ENCODE assay signal across 24 mouse cellular contexts in the genomic region with DNA sequence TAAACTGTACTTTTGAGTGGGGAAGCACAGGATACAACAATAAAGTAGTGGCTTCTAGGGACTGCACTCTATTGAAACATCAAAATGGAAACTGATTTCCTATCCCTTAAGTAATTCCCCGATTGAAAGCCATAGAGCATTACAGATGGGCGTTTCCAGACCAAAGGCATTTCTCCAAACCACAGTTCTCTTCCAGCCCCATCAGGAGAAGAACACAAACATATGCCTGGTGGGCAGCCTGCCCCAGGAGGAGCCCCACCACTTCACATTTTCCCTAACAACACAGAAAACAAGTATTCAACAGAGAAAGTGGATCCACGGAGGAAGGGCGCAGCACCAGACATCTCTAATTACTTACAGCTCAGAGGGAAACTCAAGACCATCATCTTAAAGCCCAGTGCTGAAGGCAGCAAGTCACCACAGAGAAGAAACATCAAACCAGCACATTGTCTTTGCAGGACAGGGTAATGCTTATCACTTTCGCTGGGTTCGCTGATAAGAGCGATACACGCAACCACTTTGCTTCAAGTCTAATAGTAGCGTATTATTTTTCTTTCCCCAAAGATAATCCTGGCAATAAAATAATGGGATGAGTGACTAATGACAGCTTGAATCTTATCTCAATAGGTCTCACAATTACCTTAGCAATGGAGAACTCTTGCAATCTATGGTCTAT. TPM values are rescaled to one million over a fixed set of nuclear protein-coding genes. Genes with fewer than 3 reads are reported as not detected.
DNase-seq lines count a peak whose midpoint lies in the region; ATAC-seq and TF ChIP-seq lines count a peak whose summit lies in the region.
"Had no signal": no experiment of that assay in that cellular context is flagged by ENCODE, and none has a peak within 500 bp of the region (broad histone marks: within the 10 kb centered on the region; RNA-seq: fewer than 3 reads in every experiment).

No protein-coding gene starts in this region.

- H3K4me1 ChIP-seq in MEL (ENCODE audit: control insufficient read depth in 1 of 2, insufficient read depth in 2 of 2, low read length in 2 of 2) = peaks cover 6 to 34% of the 10 kb centered on the region in 2 experiments
- no peaks in the 10 kb centered on the region for H3K4me1 ChIP-seq in forebrain, embryonic 11.5 days (replicated peaks; ENCODE audit: control insufficient read depth, insufficient read depth, low read length)

- TF ChIP-seq POLR2A in MEL (IDR thresholded peaks at IDR 0.05; ENCODE audit: control insufficient read depth in 1 of 2, insufficient read depth in 1 of 2, low read depth in 1 of 2, low read length in 2 of 2, poor library complexity in 1 of 2) = no peak
- TF ChIP-seq POLR2A in myocyte (IDR thresholded peaks at IDR 0.05; ENCODE audit: insufficient read length, low read depth) = no peak

- ATAC-seq in forebrain, embryonic 11.5 days (replicated peaks; ENCODE audit: low FRiP score) = no peak
- ATAC-seq in megakaryocyte, adult 5-6 weeks (ENCODE audit: poor library complexity, severe bottlenecking) = no peak
- ATAC-seq: activated CD4-positive, CD25-positive, alpha-beta regulatory T cell, adult 4 months; forebrain, embryonic 16.5 days; inflammation-experienced regulatory T-cells, adult 6 months; Patski had no signal

- WGBS in forebrain, embryonic 11.5 days = 92% methylated on average over 9 of the region's 9 CpGs

- no peak for TF ChIP-seq RAD21 in MEL (IDR thresholded peaks at IDR 0.05; ENCODE audit: low read depth, low read length)

- no peak for TF ChIP-seq CTCF in gastrocnemius, adult 2 months (IDR thresholded peaks at IDR 0.05)
- TF ChIP-seq CTCF in MEL (IDR thresholded peaks at IDR 0.05 in 2 of 3, conservative IDR thresholded peaks at IDR 0.05 in 1 of 3; ENCODE audit: control insufficient read depth in 1 of 3, insufficient read depth in 1 of 3, low read depth in 2 of 3, low read length in 3 of 3, poor library complexity in 1 of 3, severe bottlenecking in 1 of 3) = no peak

- peaks cover 0 to 26% of the 10 kb centered on the region in 2 experiments; a peak in 2 of 4 replicates for H3K36me3 ChIP-seq in MEL (ENCODE audit: control insufficient read depth in 1 of 2, insufficient read depth in 2 of 2, low read length in 2 of 2)
- H3K36me3 ChIP-seq in myocyte (ENCODE audit: control insufficient read depth, insufficient read depth) = no peaks in the 10 kb centered on the region
- H3K36me3 ChIP-seq in forebrain, embryonic 11.5 days (ENCODE audit: control insufficient read depth, insufficient read depth, low read length) = no peaks in the 10 kb centered on the region
- H3K36me3 ChIP-seq: forebrain, embryonic 12.5 days; hindbrain, embryonic 12.5 days had no signal

- peak; percentile 26 for DNase-seq in gastrocnemius, adult 2 months
- no peak for DNase-seq in gastrocnemius, adult 8-10 months (ENCODE audit: low spot score in 2 of 2)
- DNase-seq in 3T3-L1 (ENCODE audit: low read depth, low spot score) (peak; percentile 69), MEL (ENCODE audit: low read depth, low spot score) (peak; percentile 48)
- no peak for DNase-seq in forebrain, embryonic 11.5 days (ENCODE audit: low spot score)
- DNase-seq: adrenal gland, postnatal 14 days; cerebellum, adult 11-12 months; cerebellum, adult 9-10 months; cerebellum, postnatal 25 days; gastrocnemius, postnatal 25 days; heart, postnatal 10 days; heart, postnatal 4 days had no signal

- peak overlapping the region; percentile 90 for H3K4me2 ChIP-seq in myocyte (ENCODE audit: low read depth)
- H3K4me2 ChIP-seq in forebrain, embryonic 11.5 days (ENCODE audit: low read depth, low read length, severe bottlenecking) = no peak overlapping the region
- H3K4me2 ChIP-seq: forebrain, embryonic 12.5 days; hindbrain, embryonic 12.5 days had no signal

- H3K79me2 ChIP-seq in MEL (ENCODE audit: control insufficient read depth, insufficient read depth, low read length, poor library complexity) = no peaks in the 10 kb centered on the region
- H3K79me2 ChIP-seq in myocyte (ENCODE audit: control insufficient read depth, insufficient read depth) = no peaks in the 10 kb centered on the region

- H3K27ac ChIP-seq in gastrocnemius, adult 2 months = no peak overlapping the region
- peak overlapping the region; percentile 41 for H3K27ac ChIP-seq in MEL (ENCODE audit: control insufficient read depth, low read depth, low read length)
- no peak overlapping the region for H3K27ac ChIP-seq in forebrain, embryonic 11.5 days (ENCODE audit: low read depth, low read length)
- H3K27ac ChIP-seq: forebrain, embryonic 12.5 days; hindbrain, embryonic 12.5 days had no signal

- TF ChIP-seq EP300 in MEL (IDR thresholded peaks at IDR 0.05; ENCODE audit: low read depth in 1 of 2, low read length in 2 of 2) = peak; percentile 46 to 63; a peak in 3 of 4 replicates

- no peaks in the 10 kb centered on the region for H3K9me3 ChIP-seq in MEL (replicated peaks; ENCODE audit: insufficient read depth, low read length)
- no peaks in the 10 kb centered on the region for H3K9me3 ChIP-seq in forebrain, embryonic 11.5 days (ENCODE audit: control insufficient read depth, low read length)
- H3K9me3 ChIP-seq: forebrain, embryonic 12.5 days; hindbrain, embryonic 12.5 days had no signal

- no peak overlapping the region for H3K4me3 ChIP-seq in gastrocnemius, adult 2 months
- peak overlapping the region in 1 of 2 experiments; percentile 1; a peak in 1 of 4 replicates for H3K4me3 ChIP-seq in MEL (ENCODE audit: control insufficient read depth in 1 of 2, insufficient read depth in 1 of 2, low read depth in 2 of 2, low read length in 2 of 2)
- H3K4me3 ChIP-seq in myocyte = no peak overlapping the region
- H3K4me3 ChIP-seq in forebrain, embryonic 11.5 days (ENCODE audit: low read depth, low read length) = no peak overlapping the region
- H3K4me3 ChIP-seq: forebrain, embryonic 12.5 days; hindbrain, embryonic 12.5 days had no signal

- H3K9ac ChIP-seq in MEL (ENCODE audit: control insufficient read depth, low read depth, low read length, poor library complexity, severe bottlenecking) = no peak overlapping the region
- H3K9ac ChIP-seq in forebrain, embryonic 11.5 days (ENCODE audit: low read length) = no peak overlapping the region
- H3K9ac ChIP-seq: forebrain, embryonic 12.5 days; hindbrain, embryonic 12.5 days had no signal

- intact Hi-C loops in gastrocnemius, adult 2 months (cut with DNase I) = no loop called here

- H3ac ChIP-seq in myocyte (ENCODE audit: control insufficient read depth, insufficient read length) = no peak overlapping the region

- no peaks in the 10 kb centered on the region for H3K27me3 ChIP-seq in MEL (ENCODE audit: control insufficient read depth in 1 of 2, insufficient read depth in 2 of 2, low read length in 2 of 2)
- H3K27me3 ChIP-seq in myocyte (ENCODE audit: control insufficient read depth, insufficient read depth, insufficient read length) = no peaks in the 10 kb centered on the region
- H3K27me3 ChIP-seq in forebrain, embryonic 11.5 days (ENCODE audit: control insufficient read depth, insufficient read depth, low read length) = no peaks in the 10 kb centered on the region
- H3K27me3 ChIP-seq: hindbrain, embryonic 12.5 days had no signal

TF ChIP-seq in MEL, 35 proteins besides CTCF, POLR2A, EP300 and RAD21 (continues in another document):
- TF ChIP-seq MAFK (IDR thresholded peaks at IDR 0.05; ENCODE audit: borderline replicate concordance, low read depth, low read length) (no peak), ELF1 (IDR thresholded peaks at IDR 0.05; ENCODE audit: low read depth, low read length) (no peak)

TF ChIP-seq in myocyte, 11 proteins besides CTCF, POLR2A, EP300 and RAD21 (continues in another document):
- no peak for TF ChIP-seq POLR2AphosphoS2 (IDR thresholded peaks at IDR 0.05; ENCODE audit: insufficient read length, low read depth)
- no peak for TF ChIP-seq REST (IDR thresholded peaks at IDR 0.05; ENCODE audit: insufficient read depth, insufficient read length)

RNA-seq across cellular contexts. Expression of a gene that starts 17.1 kb away (rescaled TPM):
- not detected for total RNA-seq in gastrocnemius, adult 2 months (2021)
- total RNA-seq in gastrocnemius, adult 8-10 months (2022) = not detected
- total RNA-seq in MEL (2012; rRNA removed) = 1.0 and 1.5 TPM in 2 replicates
- polyA plus RNA-seq in MEL (2012; ENCODE audit: insufficient read depth in 1 of 2, insufficient read length in 2 of 2, low read depth in 1 of 2, low replicate concordance in 2 of 2, missing spikeins in 1 of 2) (1 to 10 TPM in 1 of 2 experiments, not detected in 1; 2.3 TPM), myocyte (2012; fragmentation: generic; extraction: Trizol) (0.46 TPM)
- 0.43 and 0.92 TPM in 2 replicates for polyA plus RNA-seq in forebrain, embryonic 11.5 days (2014; fragmentation: Nextera tagmentation; extraction: Ambion mirVana)
- total RNA-seq in megakaryocyte, adult 5-6 weeks (2015) = 0.25 and 0.36 TPM in 2 replicates
- 0.53 TPM in 1 of 2 replicates, not detected in the other for total RNA-seq in megakaryocyte, adult 5-6 weeks (2017)
- total RNA-seq: gastrocnemius, postnatal 25 days had no signal
- polyA plus RNA-seq: forebrain, embryonic 16.5 days; frontal cortex, adult 2 months had no signal

RNA-seq across cellular contexts. Expression of a gene that starts 17.2 kb away (rescaled TPM):
- total RNA-seq in gastrocnemius, adult 2 months (2021) = 10 to 100 TPM; 35.1 to 55.7 TPM
- 10 to 100 TPM; 14.4 to 39.8 (median 28.6) TPM for total RNA-seq in gastrocnemius, adult 8-10 months (2022)
- total RNA-seq in MEL (2012; rRNA removed) = 40.7 and 42.3 TPM in 2 replicates
- polyA plus RNA-seq in MEL (2012; ENCODE audit: insufficient read depth in 1 of 2, insufficient read length in 2 of 2, low read depth in 1 of 2, low replicate concordance in 2 of 2, missing spikeins in 1 of 2) (100 to 1,000 TPM in 1 of 2 experiments, not detected in 1; 111 TPM), myocyte (2012; fragmentation: generic; extraction: Trizol) (313 TPM)
- polyA plus RNA-seq in forebrain, embryonic 11.5 days (2014; fragmentation: Nextera tagmentation; extraction: Ambion mirVana) = 85.6 and 111 TPM in 2 replicates
- 570 and 686 TPM in 2 replicates for total RNA-seq in megakaryocyte, adult 5-6 weeks (2015)
- total RNA-seq in megakaryocyte, adult 5-6 weeks (2017) = 409 and 433 TPM in 2 replicates

RNA-seq across cellular contexts. Expression of a gene that starts 28.8 kb away (rescaled TPM):
- total RNA-seq in gastrocnemius, adult 2 months (2021) = not detected
- total RNA-seq in gastrocnemius, adult 8-10 months (2022) = not detected
- not detected in 2 replicates for total RNA-seq in MEL (2012; rRNA removed)
- polyA plus RNA-seq in MEL (2012; ENCODE audit: insufficient read depth in 1 of 2, insufficient read length in 2 of 2, low read depth in 1 of 2, low replicate concordance in 2 of 2, missing spikeins in 1 of 2) (not detected), myocyte (2012; fragmentation: generic; extraction: Trizol) (not detected)
- 0.64 and 0.99 TPM in 2 replicates for polyA plus RNA-seq in forebrain, embryonic 11.5 days (2014; fragmentation: Nextera tagmentation; extraction: Ambion mirVana)
- total RNA-seq in megakaryocyte, adult 5-6 weeks (2015) = not detected in 2 replicates
- total RNA-seq in megakaryocyte, adult 5-6 weeks (2017) = not detected in 2 replicates
- total RNA-seq: adrenal gland, adult 18-20 months; adrenal gland, postnatal 14 days; ES-E14; gastrocnemius, postnatal 25 days; granulocyte monocyte progenitor cell, adult 5-6 weeks; heart, postnatal 10 days had no signal
- polyA plus RNA-seq: activated CD4-positive, CD25-positive, alpha-beta regulatory T cell, adult 4 months; inflammation-experienced regulatory T-cells, adult 6 months; Patski had no signal

RNA-seq across cellular contexts. Expression of a gene that starts 59.6 kb away (rescaled TPM):
- 10 to 100 TPM; 16.3 to 16.9 TPM for total RNA-seq in gastrocnemius, adult 2 months (2021)
- 10 to 100 TPM; 15.0 to 16.7 (median 15.4) TPM for total RNA-seq in gastrocnemius, adult 8-10 months (2022)
- total RNA-seq in MEL (2012; rRNA removed) = 40.6 and 46.0 TPM in 2 replicates
- polyA plus RNA-seq in MEL (2012; ENCODE audit: insufficient read depth in 1 of 2, insufficient read length in 2 of 2, low read depth in 1 of 2, low replicate concordance in 2 of 2, missing spikeins in 1 of 2) (10 to 100 TPM in 1 of 2 experiments, not detected in 1; 49.4 TPM), myocyte (2012; fragmentation: generic; extraction: Trizol) (12.1 TPM)
- polyA plus RNA-seq in forebrain, embryonic 11.5 days (2014; fragmentation: Nextera tagmentation; extraction: Ambion mirVana) = 101 and 103 TPM in 2 replicates
- 48.9 and 57.0 TPM in 2 replicates for total RNA-seq in megakaryocyte, adult 5-6 weeks (2015)
- total RNA-seq in megakaryocyte, adult 5-6 weeks (2017) = 60.9 and 76.3 TPM in 2 replicates

Comparison
In these comparisons a context has a peak if more than half of its experiments do, and no peak if none do; other contexts are left out.
1. DNase-seq: peak in gastrocnemius, adult 2 months (single experiment), 3T3-L1 (single experiment) and MEL (single experiment); none in gastrocnemius, adult 8-10 months (0 of 2) and forebrain, embryonic 11.5 days (single experiment).